Mouse (Mus musculus): Measurements from ENCODE around the gene Sh3bp5. TPM values are rescaled to one million over a fixed set of nuclear protein-coding genes. Genes with fewer than 3 reads are reported as not detected.

Sh3bp5 gene
- total RNA-seq, 2 experiments from 2014 or later = 55.1 to 58.5 TPM

GRCm38 (mm10) chr14:31414235-31414966, 21.5 kb downstream of the Sh3bp5 start:
- intact Hi-C loops (cut with DNase I) = loop anchor here (2.0 kb wide), 1 partner anchor 14 kb away; no protein-coding TSS in a partner anchor
- TF ChIP-seq CTCF (IDR thresholded peaks at IDR 0.05) = no peak
- peak; percentile 66 for DNase-seq
- H3K4me3 ChIP-seq = peak overlapping the region; percentile 50
- peak overlapping the region; percentile 96 for H3K27ac ChIP-seq

- no peak for TF ChIP-seq CTCF (IDR thresholded peaks at IDR 0.05)
- intact Hi-C loops (cut with DNase I) = loop anchor here (2.0 kb wide), 1 partner anchor 15 kb away; no protein-coding TSS in a partner anchor
- H3K27ac ChIP-seq = peak overlapping the region; percentile 96
- no peak for DNase-seq
- peak overlapping the region; percentile 50 for H3K4me3 ChIP-seq
These were observed 22.3 kb downstream of the Sh3bp5 start for GRCm38 (mm10) chr14:31413475-31414086.

- Histone ChIP-seq H3K4me3 (peak overlapping the region; percentile 23), H3K27ac (peak overlapping the region; percentile 96)
- no peak for TF ChIP-seq CTCF (IDR thresholded peaks at IDR 0.05)
- peak; percentile 83 for DNase-seq
- intact Hi-C loops (cut with DNase I) = no loop called here
These were observed 23.2 kb downstream of the Sh3bp5 start for GRCm38 (mm10) chr14:31412651-31413056.

- intact Hi-C loops (cut with DNase I) = no loop called here
- H3K27ac ChIP-seq = peak overlapping the region; percentile 96
- no peak for TF ChIP-seq CTCF (IDR thresholded peaks at IDR 0.05)
These were observed 25.1 kb downstream of the Sh3bp5 start for GRCm38 (mm10) chr14:31410737-31411136.

GRCm38 (mm10) chr14:31410123-31410724, 25.7 kb downstream of the Sh3bp5 start:
- Histone ChIP-seq H3K4me3 (no peak overlapping the region), H3K27ac (peak overlapping the region; percentile 96)
- intact Hi-C loops (cut with DNase I) = no loop called here
- DNase-seq = no peak
- no peak for TF ChIP-seq CTCF (IDR thresholded peaks at IDR 0.05)

More at GRCm38 (mm10) chr14:31410737-31411136, 25.1 kb downstream of the Sh3bp5 start:
- no peak for DNase-seq
- no peak overlapping the region for H3K4me3 ChIP-seq

- no peak overlapping the region; the same call in 1 of the 2 replicates for H3K4me3 ChIP-seq
- TF ChIP-seq CTCF (IDR thresholded peaks at IDR 0.05) = no peak
- peak overlapping the region; percentile 83 for H3K27ac ChIP-seq
- intact Hi-C loops (cut with DNase I) = no loop called here
- DNase-seq = no peak
These were observed 27.2 kb downstream of the Sh3bp5 start for GRCm38 (mm10) chr14:31408666-31409065.

- Histone ChIP-seq H3K27ac (peak overlapping the region; percentile 83), H3K4me3 (peak overlapping the region; percentile 21)
- no peak for TF ChIP-seq CTCF (IDR thresholded peaks at IDR 0.05)
These were observed 27.8 kb downstream of the Sh3bp5 start for GRCm38 (mm10) chr14:31407911-31408604.

GRCm38 (mm10) chr14:31407208-31407607, 28.7 kb downstream of the Sh3bp5 start:
- intact Hi-C loops (cut with DNase I) = no loop called here
- H3K27ac ChIP-seq = peak overlapping the region; percentile 83
- DNase-seq = peak; percentile 55
- peak overlapping the region; percentile 21 for H3K4me3 ChIP-seq
- no peak for TF ChIP-seq CTCF (IDR thresholded peaks at IDR 0.05)

More at GRCm38 (mm10) chr14:31407911-31408604, 27.8 kb downstream of the Sh3bp5 start:
- intact Hi-C loops (cut with DNase I) = no loop called here
- no peak for DNase-seq

GRCm38 (mm10) chr14:31406154-31406810, 29.6 kb downstream of the Sh3bp5 start:
- DNase-seq = peak; percentile 75
- intact Hi-C loops (cut with DNase I) = no loop called here
- peak overlapping the region; percentile 17 for H3K4me3 ChIP-seq
- H3K27ac ChIP-seq = peak overlapping the region; percentile 83
- TF ChIP-seq CTCF (IDR thresholded peaks at IDR 0.05) = no peak

- Histone ChIP-seq H3K27ac (peak overlapping the region; percentile 83), H3K4me3 (peak overlapping the region; percentile 17)
- intact Hi-C loops (cut with DNase I) = no loop called here
- no peak for TF ChIP-seq CTCF (IDR thresholded peaks at IDR 0.05)
- DNase-seq = no peak
These were observed 30.2 kb downstream of the Sh3bp5 start for GRCm38 (mm10) chr14:31405652-31406051.

- Histone ChIP-seq H3K4me3 (no peak overlapping the region), H3K27ac (peak overlapping the region; percentile 83)
- no peak for TF ChIP-seq CTCF (IDR thresholded peaks at IDR 0.05)
- no peak for DNase-seq
- intact Hi-C loops (cut with DNase I) = no loop called here
These were observed 31.2 kb downstream of the Sh3bp5 start for GRCm38 (mm10) chr14:31404663-31405062.

- no peak for DNase-seq
- no peak for TF ChIP-seq CTCF (IDR thresholded peaks at IDR 0.05)
- peak overlapping the region; percentile 83 for H3K27ac ChIP-seq
These were observed 31.9 kb downstream of the Sh3bp5 start for GRCm38 (mm10) chr14:31403995-31404394.

More at GRCm38 (mm10) chr14:31403995-31404394, 31.9 kb downstream of the Sh3bp5 start:
- no peak overlapping the region for H3K4me3 ChIP-seq
- intact Hi-C loops (cut with DNase I) = no loop called here
